9 mouse cellular contexts compared by ENCODE assay signal in the genomic region with DNA sequence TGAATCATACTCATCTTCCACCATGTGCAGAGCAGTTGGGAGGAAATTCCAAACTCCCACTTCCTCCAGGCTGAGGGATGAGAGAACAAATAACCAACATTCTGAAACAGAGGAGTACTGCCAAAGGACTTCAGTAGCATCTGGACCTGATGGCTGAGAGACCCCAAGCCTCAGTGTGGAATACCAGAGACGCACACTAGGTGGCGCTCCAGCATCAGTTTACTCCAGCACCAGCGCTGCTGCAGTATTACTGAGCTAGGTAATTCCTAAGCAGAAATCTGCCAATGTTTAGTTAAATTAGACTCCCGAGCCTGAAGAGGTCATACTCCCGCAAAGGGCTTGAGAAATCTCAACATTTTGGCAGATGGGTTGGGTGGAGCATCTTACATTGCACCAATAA. TPM values are rescaled to one million over a fixed set of nuclear protein-coding genes. Genes with fewer than 3 reads are reported as not detected.
DNase-seq lines count a peak whose midpoint lies in the region; ATAC-seq and TF ChIP-seq lines count a peak whose summit lies in the region.
"Had no signal": no experiment of that assay in that cellular context is flagged by ENCODE, and none has a peak within 500 bp of the region (broad histone marks: within the 10 kb centered on the region; RNA-seq: fewer than 3 reads in every experiment).

No protein-coding gene starts in this region.

- no peak for TF ChIP-seq POLR2A in testis, adult 2 months (IDR thresholded peaks at IDR 0.05; ENCODE audit: control insufficient read depth, low read depth, low read length)

- H3K27ac ChIP-seq in liver, embryonic 14.5 days, result no peak overlapping the region
- H3K27ac ChIP-seq in neural tube, embryonic 15.5 days (replicated peaks), result no peak overlapping the region
- H3K27ac ChIP-seq in testis, adult 2 months (ENCODE audit: control insufficient read depth, insufficient read depth, low read depth, low read length), result no peak overlapping the region

- WGBS in liver, embryonic 14.5 days (ENCODE audit: insufficient replicate concordance), result 4% methylated on average over 5 of the region's 5 CpGs
- 2% methylated on average over 5 of the region's 5 CpGs for WGBS in neural tube, embryonic 15.5 days

- peak; percentile 74 for DNase-seq in 416B (ENCODE audit: low read depth)
- DNase-seq in adrenal gland, adult 2 months, result peak; percentile 74
- DNase-seq in embryo, embryonic 11 days, result peak; percentile 88
- DNase-seq in gastrocnemius, postnatal 25 days, result peak; percentile 65
- DNase-seq in kidney, postnatal 10 days, result peak; percentile 94
- peak in 2 of 3 experiments; percentile 45 to 52 for DNase-seq in liver, embryonic 14.5 days (ENCODE audit: low read depth in 3 of 3, low spot score in 3 of 3)

- H3K4me1 ChIP-seq in liver, embryonic 14.5 days (replicated peaks; ENCODE audit: control insufficient read depth in 2 of 2, insufficient read depth in 2 of 2, low read length in 1 of 2), result no peaks in the 10 kb centered on the region
- peaks cover 11% of the 10 kb centered on the region for H3K4me1 ChIP-seq in neural tube, embryonic 15.5 days
- peaks cover 3% of the 10 kb centered on the region for H3K4me1 ChIP-seq in testis, adult 2 months (ENCODE audit: control insufficient read depth, insufficient read depth, low read length)

- ATAC-seq in liver, embryonic 14.5 days (ENCODE audit: insufficient read depth), result no peak
- ATAC-seq in neural tube, embryonic 15.5 days (ENCODE audit: low FRiP score), result peak; percentile 88

- no peaks in the 10 kb centered on the region; the same call in 1 of the 2 replicates for H3K27me3 ChIP-seq in liver, embryonic 14.5 days (ENCODE audit: control insufficient read depth, insufficient read depth, low read length)
- H3K27me3 ChIP-seq in neural tube, embryonic 15.5 days (replicated peaks), result no peaks in the 10 kb centered on the region
- H3K27me3 ChIP-seq in testis, adult 2 months (ENCODE audit: control insufficient read depth, insufficient read depth, low read length), result no peaks in the 10 kb centered on the region

- H3K36me3 ChIP-seq in liver, embryonic 14.5 days (replicated peaks; ENCODE audit: control insufficient read depth, insufficient read depth, low read depth), result no peaks in the 10 kb centered on the region
- H3K36me3 ChIP-seq in neural tube, embryonic 15.5 days, result no peaks in the 10 kb centered on the region
- no peaks in the 10 kb centered on the region for H3K36me3 ChIP-seq in testis, adult 2 months (ENCODE audit: control insufficient read depth, insufficient read depth, low read length)

- H3K4me2 ChIP-seq in liver, embryonic 14.5 days (ENCODE audit: low read depth), result no peak overlapping the region
- H3K4me2 ChIP-seq in neural tube, embryonic 15.5 days, result peak overlapping the region; percentile 42

- TF ChIP-seq CTCF in liver, embryonic 14.5 days (IDR thresholded peaks at IDR 0.05; ENCODE audit: low read depth), result peak; percentile 94
- peak; percentile 96 for TF ChIP-seq CTCF in testis, adult 2 months (IDR thresholded peaks at IDR 0.05; ENCODE audit: control insufficient read depth, insufficient read depth, insufficient replicate concordance, low read depth, low read length)

- no peaks in the 10 kb centered on the region for H3K9me3 ChIP-seq in liver, embryonic 14.5 days (ENCODE audit: control insufficient read depth, low read length)
- H3K9me3 ChIP-seq in neural tube, embryonic 15.5 days (replicated peaks), result no peaks in the 10 kb centered on the region

- H3K9ac ChIP-seq in liver, embryonic 14.5 days (replicated peaks), result no peak overlapping the region
- H3K9ac ChIP-seq in neural tube, embryonic 15.5 days (replicated peaks), result no peak overlapping the region

- H3K4me3 ChIP-seq in liver, embryonic 14.5 days (ENCODE audit: insufficient read depth in 1 of 2, low read depth in 2 of 2, low read length in 2 of 2), result no peak overlapping the region
- H3K4me3 ChIP-seq in neural tube, embryonic 15.5 days (replicated peaks), result no peak overlapping the region
- no peak overlapping the region for H3K4me3 ChIP-seq in testis, adult 2 months (ENCODE audit: control insufficient read depth, low read depth, low read length)
- H3K4me3 ChIP-seq: erythroblast, embryonic 14.5 days had no signal

- TF ChIP-seq EP300 in liver, embryonic 14.5 days (IDR thresholded peaks at IDR 0.05; ENCODE audit: low read depth), result no peak

RNA-seq across cellular contexts. Expression of a gene that starts 9.1 kb away (rescaled TPM):
- not detected for total RNA-seq in adrenal gland, adult 2 months (2021)
- polyA plus RNA-seq in adrenal gland, adult 2 months (2012; rRNA removed), result 0.07 and 0.08 TPM in 2 replicates
- not detected for total RNA-seq in gastrocnemius, postnatal 25 days (2021)
- polyA plus RNA-seq in liver, embryonic 14.5 days (2012; rRNA removed), result 0.08 and 0.09 TPM in 2 replicates
- not detected in 2 replicates for polyA plus RNA-seq in liver, embryonic 14.5 days (2014; fragmentation: Nextera tagmentation; extraction: Ambion mirVana)
- polyA plus RNA-seq in neural tube, embryonic 15.5 days (2015; fragmentation: Nextera tagmentation; extraction: Ambion mirVana), result 0.87 and 0.89 TPM in 2 replicates
- polyA plus RNA-seq in testis, adult 2 months (2012; rRNA removed), result 8.7 and 10.4 TPM in 2 replicates
- polyA plus RNA-seq: erythroblast, embryonic 14.5 days had no signal

RNA-seq across cellular contexts. Expression of a gene that starts 41.3 kb away (rescaled TPM):
- total RNA-seq in adrenal gland, adult 2 months (2021), result 10 to 100 TPM; 20.3 to 55.2 TPM
- 18.9 and 25.1 TPM in 2 replicates for polyA plus RNA-seq in adrenal gland, adult 2 months (2012; rRNA removed)
- total RNA-seq in gastrocnemius, postnatal 25 days (2021), result 10 to 100 TPM; 15.1 to 27.0 TPM
- polyA plus RNA-seq in liver, embryonic 14.5 days (2012; rRNA removed), result 40.1 and 45.3 TPM in 2 replicates
- 78.2 and 85.2 TPM in 2 replicates for polyA plus RNA-seq in liver, embryonic 14.5 days (2014; fragmentation: Nextera tagmentation; extraction: Ambion mirVana)
- polyA plus RNA-seq in neural tube, embryonic 15.5 days (2015; fragmentation: Nextera tagmentation; extraction: Ambion mirVana), result 20.6 and 29.3 TPM in 2 replicates
- 2.9 and 4.1 TPM in 2 replicates for polyA plus RNA-seq in testis, adult 2 months (2012; rRNA removed)
